10 mouse cellular contexts compared by ENCODE assay signal in the genomic region with DNA sequence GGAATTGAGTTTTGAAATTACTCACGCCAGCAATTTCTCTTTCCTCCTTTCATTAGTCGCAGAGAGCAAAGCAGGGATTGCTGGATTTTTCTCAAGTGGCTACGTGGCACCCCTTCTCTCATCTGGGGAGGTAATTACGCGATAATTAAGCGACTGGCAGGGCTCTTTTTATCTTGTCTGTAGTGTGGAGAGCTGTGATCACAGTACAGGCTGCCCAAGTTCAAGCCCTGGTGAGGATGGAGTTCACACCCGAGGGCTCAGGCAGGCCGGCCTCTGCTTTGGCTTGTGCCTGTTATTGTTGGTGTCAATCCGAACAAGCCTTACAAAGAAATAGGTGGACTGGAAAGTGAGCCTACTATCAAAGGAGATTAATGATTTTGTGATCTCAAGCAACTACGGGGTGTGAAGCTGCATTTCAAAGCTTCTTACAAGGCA. TPM values are rescaled to one million over a fixed set of nuclear protein-coding genes. Genes with fewer than 3 reads are reported as not detected.
DNase-seq lines count a peak whose midpoint lies in the region; ATAC-seq and TF ChIP-seq lines count a peak whose summit lies in the region.
"Had no signal": no experiment of that assay in that cellular context is flagged by ENCODE, and none has a peak within 500 bp of the region (broad histone marks: within the 10 kb centered on the region; RNA-seq: fewer than 3 reads in every experiment).

No protein-coding gene starts in this region.

- peaks cover 91% of the 10 kb centered on the region for H3K27me3 ChIP-seq in hindbrain, embryonic 13.5 days
- peaks cover 65% of the 10 kb centered on the region for H3K27me3 ChIP-seq in hindbrain, embryonic 16.5 days (replicated peaks; ENCODE audit: control insufficient read depth, insufficient read depth, low read length)
- H3K27me3 ChIP-seq in hindbrain, embryonic 14.5 days (ENCODE audit: control insufficient read depth, insufficient read depth, low read length): peaks cover 93% of the 10 kb centered on the region
- peaks cover 84% of the 10 kb centered on the region for H3K27me3 ChIP-seq in midbrain, embryonic 14.5 days (ENCODE audit: control insufficient read depth, insufficient read depth, low read length)
- H3K27me3 ChIP-seq in thymus, adult 2 months (ENCODE audit: control insufficient read depth, insufficient read depth, low read length): peaks cover 28% of the 10 kb centered on the region

- 0% methylated on average over 10 of the region's 10 CpGs for WGBS in hindbrain, embryonic 13.5 days
- under 1% methylated on average over 10 of the region's 10 CpGs for WGBS in hindbrain, embryonic 16.5 days
- under 1% methylated on average over 10 of the region's 10 CpGs for WGBS in hindbrain, embryonic 14.5 days
- WGBS in midbrain, embryonic 14.5 days: under 1% methylated on average over 10 of the region's 10 CpGs
- 4% methylated on average over 10 of the region's 10 CpGs for WGBS in thymus, adult 2 months

- no peak for ATAC-seq in hindbrain, embryonic 13.5 days (ENCODE audit: low FRiP score)
- no peak for ATAC-seq in hindbrain, embryonic 16.5 days
- ATAC-seq in hindbrain, embryonic 14.5 days (ENCODE audit: low FRiP score): no peak
- no peak for ATAC-seq in midbrain, embryonic 14.5 days (ENCODE audit: low FRiP score, low TSS enrichment)

- DNase-seq in embryo, embryonic 10.5 days (ENCODE audit: low spot score): peak; percentile 77
- DNase-seq in hindbrain, embryonic 14.5 days (ENCODE audit: low spot score): peak; percentile 54
- DNase-seq in midbrain, embryonic 14.5 days: no peak
- DNase-seq in left cerebral cortex, adult 8-10 months (ENCODE audit: low spot score in 2 of 2): no peak
- no peak for DNase-seq in cerebellum, adult 11-12 months
- DNase-seq in thymus, adult 2 months: no peak

- H3K36me3 ChIP-seq in hindbrain, embryonic 13.5 days: no peaks in the 10 kb centered on the region
- no peaks in the 10 kb centered on the region for H3K36me3 ChIP-seq in hindbrain, embryonic 16.5 days (ENCODE audit: control insufficient read depth, insufficient read depth, low read length)
- H3K36me3 ChIP-seq in hindbrain, embryonic 14.5 days (replicated peaks; ENCODE audit: control insufficient read depth, insufficient read depth): no peaks in the 10 kb centered on the region
- H3K36me3 ChIP-seq in midbrain, embryonic 14.5 days (ENCODE audit: control insufficient read depth, insufficient read depth, low read length): no peaks in the 10 kb centered on the region
- H3K36me3 ChIP-seq in thymus, adult 2 months (ENCODE audit: control insufficient read depth, insufficient read depth, low read length): no peaks in the 10 kb centered on the region

- no peak for TF ChIP-seq CTCF in thymus, adult 2 months (IDR thresholded peaks at IDR 0.05; ENCODE audit: borderline replicate concordance, control insufficient read depth, extremely low read depth, insufficient read depth, low read length, poor library complexity)

- peak overlapping the region; percentile 23 for H3K4me3 ChIP-seq in hindbrain, embryonic 13.5 days
- no peak overlapping the region for H3K4me3 ChIP-seq in hindbrain, embryonic 16.5 days (ENCODE audit: low read length)
- H3K4me3 ChIP-seq in hindbrain, embryonic 14.5 days (replicated peaks; ENCODE audit: low read length): no peak overlapping the region
- no peak overlapping the region for H3K4me3 ChIP-seq in midbrain, embryonic 14.5 days (replicated peaks; ENCODE audit: low read depth, low read length)
- no peak overlapping the region for H3K4me3 ChIP-seq in thymus, adult 2 months (ENCODE audit: control insufficient read depth, insufficient read depth, low read length)
- H3K4me3 ChIP-seq: myocyte had no signal

- H3K27ac ChIP-seq in hindbrain, embryonic 13.5 days: no peak overlapping the region; the same call in 1 of the 2 replicates
- no peak overlapping the region for H3K27ac ChIP-seq in hindbrain, embryonic 16.5 days (ENCODE audit: low read depth, low read length)
- no peak overlapping the region for H3K27ac ChIP-seq in hindbrain, embryonic 14.5 days
- H3K27ac ChIP-seq in midbrain, embryonic 14.5 days (replicated peaks; ENCODE audit: low read depth, low read length): no peak overlapping the region; the same call in 1 of the 2 replicates
- no peak overlapping the region for H3K27ac ChIP-seq in thymus, adult 2 months (ENCODE audit: control insufficient read depth, insufficient read depth, low read length)

- H3K9ac ChIP-seq in hindbrain, embryonic 13.5 days: no peak overlapping the region
- H3K9ac ChIP-seq in hindbrain, embryonic 16.5 days (ENCODE audit: low read depth, low read length): no peak overlapping the region
- H3K9ac ChIP-seq in hindbrain, embryonic 14.5 days: no peak overlapping the region
- no peak overlapping the region; the same call in 1 of the 2 replicates for H3K9ac ChIP-seq in midbrain, embryonic 14.5 days (replicated peaks; ENCODE audit: low read length)

- H3K9me3 ChIP-seq in hindbrain, embryonic 13.5 days: no peaks in the 10 kb centered on the region
- H3K9me3 ChIP-seq in hindbrain, embryonic 16.5 days (ENCODE audit: control insufficient read depth, low read length): peaks cover 3% of the 10 kb centered on the region; the same call in 1 of the 2 replicates
- H3K9me3 ChIP-seq in hindbrain, embryonic 14.5 days (ENCODE audit: control insufficient read depth, low read length): no peaks in the 10 kb centered on the region
- H3K9me3 ChIP-seq in midbrain, embryonic 14.5 days (ENCODE audit: control insufficient read depth, low read length): no peaks in the 10 kb centered on the region

- no peak for TF ChIP-seq POLR2A in thymus, adult 2 months (IDR thresholded peaks at IDR 0.05; ENCODE audit: control insufficient read depth, extremely low read depth, insufficient read depth, low read length, poor library complexity)

- no peak overlapping the region for H3K4me2 ChIP-seq in hindbrain, embryonic 13.5 days
- H3K4me2 ChIP-seq in hindbrain, embryonic 16.5 days (ENCODE audit: low read length): no peak overlapping the region
- H3K4me2 ChIP-seq in hindbrain, embryonic 14.5 days (replicated peaks): 0 out of 2 replicates have a peak overlapping the region, but pooled peaks have one; percentile 37
- H3K4me2 ChIP-seq in midbrain, embryonic 14.5 days (ENCODE audit: low read length): peak overlapping the region; percentile 52

- peaks cover 11% of the 10 kb centered on the region for H3K4me1 ChIP-seq in hindbrain, embryonic 13.5 days (replicated peaks)
- no peaks in the 10 kb centered on the region for H3K4me1 ChIP-seq in hindbrain, embryonic 16.5 days (ENCODE audit: control insufficient read depth, insufficient read depth, low read depth, low read length)
- H3K4me1 ChIP-seq in hindbrain, embryonic 14.5 days (replicated peaks; ENCODE audit: control insufficient read depth, insufficient read depth, low read length): no peaks in the 10 kb centered on the region
- H3K4me1 ChIP-seq in midbrain, embryonic 14.5 days (ENCODE audit: control insufficient read depth, insufficient read depth, low read length): peaks cover 9% of the 10 kb centered on the region; the same call in 1 of the 2 replicates
- no peaks in the 10 kb centered on the region for H3K4me1 ChIP-seq in thymus, adult 2 months (replicated peaks; ENCODE audit: control insufficient read depth, insufficient read depth, low read length)

RNA-seq across cellular contexts. Expression of a gene that starts 7.1 kb away (rescaled TPM):
- 0.43 and 1.1 TPM in 2 replicates for polyA plus RNA-seq in hindbrain, embryonic 13.5 days (2015; fragmentation: Nextera tagmentation; extraction: Ambion mirVana)
- polyA plus RNA-seq in hindbrain, embryonic 16.5 days (2015; fragmentation: Nextera tagmentation; extraction: Ambion mirVana): 0.18 and 0.59 TPM in 2 replicates
- polyA plus RNA-seq in hindbrain, embryonic 14.5 days (2014; fragmentation: Nextera tagmentation; extraction: Ambion mirVana): 1.1 and 1.2 TPM in 2 replicates
- polyA plus RNA-seq in midbrain, embryonic 14.5 days (2014; fragmentation: Nextera tagmentation; extraction: Ambion mirVana): 2.4 and 3.1 TPM in 2 replicates
- total RNA-seq in left cerebral cortex, adult 8-10 months (2022): under 1 TPM in 1 of 4 experiments, not detected in 3; 0.16 TPM
- 1.4 and 1.5 TPM in 2 replicates for polyA plus RNA-seq in thymus, adult 2 months (2012; rRNA removed)
- total RNA-seq: hematopoietic stem cell, adult 5-6 weeks had no signal
- polyA plus RNA-seq: myocyte had no signal

RNA-seq across cellular contexts. Expression of a gene that starts 24.3 kb away (rescaled TPM):
- 0.75 and 1.2 TPM in 2 replicates for polyA plus RNA-seq in hindbrain, embryonic 13.5 days (2015; fragmentation: Nextera tagmentation; extraction: Ambion mirVana)
- polyA plus RNA-seq in hindbrain, embryonic 16.5 days (2015; fragmentation: Nextera tagmentation; extraction: Ambion mirVana): 0.57 and 0.76 TPM in 2 replicates
- polyA plus RNA-seq in hindbrain, embryonic 14.5 days (2014; fragmentation: Nextera tagmentation; extraction: Ambion mirVana): 0.96 and 1.6 TPM in 2 replicates
- polyA plus RNA-seq in midbrain, embryonic 14.5 days (2014; fragmentation: Nextera tagmentation; extraction: Ambion mirVana): 1.4 and 1.6 TPM in 2 replicates
- total RNA-seq in left cerebral cortex, adult 8-10 months (2022): under 1 TPM in 3 of 4 experiments, not detected in 1; 0.07 to 0.53 (median 0.07) TPM
- polyA plus RNA-seq in thymus, adult 2 months (2012; rRNA removed): 0.05 and 0.12 TPM in 2 replicates
- total RNA-seq: hematopoietic stem cell, adult 5-6 weeks had no signal
- polyA plus RNA-seq: myocyte had no signal

Comparison
In these comparisons a context has a peak if more than half of its experiments do, and no peak if none do; other contexts are left out.
1. H3K4me2 ChIP-seq: peak in hindbrain, embryonic 14.5 days (single experiment) and midbrain, embryonic 14.5 days (single experiment); none in hindbrain, embryonic 13.5 days (single experiment) and hindbrain, embryonic 16.5 days (single experiment).
2. DNase-seq: peak in embryo, embryonic 10.5 days (single experiment) and hindbrain, embryonic 14.5 days (single experiment); none in midbrain, embryonic 14.5 days (single experiment), left cerebral cortex, adult 8-10 months (0 of 2), cerebellum, adult 11-12 months (single experiment) and thymus, adult 2 months (single experiment).